Mouse (Mus musculus) C2C12 (cell line): ENCODE data around the gene Prkce.

ENCODE experiments used
- CTCF ChIP-seq: IDR thresholded peaks from one replicate; pipeline ENCODE4 v1.5.1; 2011; ENCODE audit not compliant: control insufficient read depth, insufficient read depth, insufficient read length
- MYOG ChIP-seq: IDR thresholded peaks from one replicate; pipeline ENCODE4 v1.6.1; 2011; ENCODE audit not compliant: control insufficient read depth, insufficient read length; ENCODE audit errors: extremely low read depth

GRCm38 (mm10) chr17:86690871-86691390 is 523.3 kb downstream of the Prkce start:
- TF ChIP-seq MYOG (no peak), CTCF (no peak)
